Mouse (Mus musculus) telencephalon, adult 2 months (tissue): ENCODE data around the gene Olfr1095.

Experiments
- DNase-seq: peaks from one replicate; pipeline ENCODE4 v3.0.0-alpha.2; 2011; ENCODE audit warnings: low read depth, low spot score

Olfr1095 gene

DNA sequence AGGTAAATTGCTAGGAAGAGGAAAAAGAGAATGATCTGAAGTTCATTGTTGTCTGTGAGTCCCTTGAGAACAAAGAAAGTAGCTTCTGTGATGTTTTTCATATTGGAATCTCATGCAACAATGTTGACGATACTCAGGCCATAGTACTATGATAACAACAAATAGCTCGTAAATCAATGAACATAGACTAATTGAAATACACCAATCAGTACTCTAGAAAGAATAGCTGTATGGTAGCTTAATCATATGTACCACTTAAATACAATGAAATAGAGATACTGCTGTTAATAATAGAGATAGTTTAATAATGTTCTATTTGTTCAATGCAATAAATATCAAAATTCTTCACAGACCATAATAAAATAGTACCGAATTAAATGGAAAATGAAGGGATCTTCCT lies at the start of gene Olfr1095:
TSS of gene Olfr1095 (minus strand) at position 101 of the 400 bp plus-strand sequence.
- DNase-seq, result no peak

DNA sequence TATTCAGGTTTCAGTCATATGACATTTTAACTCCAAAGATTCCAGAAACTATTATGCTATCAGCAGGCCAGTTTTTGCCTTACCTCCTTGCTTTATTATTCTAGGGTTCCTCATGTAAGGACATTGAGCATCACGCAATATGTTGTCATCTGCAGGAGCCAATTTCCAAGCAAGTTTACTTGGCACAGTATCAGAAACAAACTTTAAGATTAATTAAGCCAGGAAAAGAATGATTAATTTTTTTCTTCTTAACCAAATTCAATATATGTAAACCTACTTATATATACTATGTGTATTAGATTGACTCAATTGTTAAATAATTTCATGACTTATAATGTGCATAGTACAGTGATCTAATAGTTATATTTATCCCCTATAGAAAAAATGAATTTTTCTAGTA lies 40.6 kb upstream of the Olfr1095 start, which contains the start of gene Olfr1097:
TSS of gene Olfr1097 (minus strand) at position 101 of the 400 bp plus-strand sequence.
- no peak for DNase-seq

DNA sequence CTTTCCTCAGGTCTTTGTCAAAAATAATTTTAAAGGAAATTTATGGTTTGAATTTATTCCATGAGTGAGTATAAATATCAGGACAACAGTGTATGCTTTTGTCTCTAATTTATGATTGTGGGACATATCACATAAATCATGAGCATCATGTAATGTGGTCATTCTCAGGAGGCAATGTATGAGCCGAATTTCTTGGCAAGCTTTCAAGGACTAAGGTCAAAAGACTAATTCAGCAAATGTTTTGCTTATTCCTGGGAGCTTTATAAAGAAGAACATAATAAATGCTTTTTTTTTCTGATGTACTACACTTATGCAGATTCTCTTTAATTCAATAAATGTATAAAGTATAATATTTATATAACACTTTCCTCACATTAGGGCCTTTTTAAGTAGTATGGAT lies 23.2 kb upstream of the Olfr1095 start, which contains the start of gene Gm13723:
TSS of gene Gm13723 (minus strand) at position 101 of the 400 bp plus-strand sequence.
- no peak for DNase-seq

DNA sequence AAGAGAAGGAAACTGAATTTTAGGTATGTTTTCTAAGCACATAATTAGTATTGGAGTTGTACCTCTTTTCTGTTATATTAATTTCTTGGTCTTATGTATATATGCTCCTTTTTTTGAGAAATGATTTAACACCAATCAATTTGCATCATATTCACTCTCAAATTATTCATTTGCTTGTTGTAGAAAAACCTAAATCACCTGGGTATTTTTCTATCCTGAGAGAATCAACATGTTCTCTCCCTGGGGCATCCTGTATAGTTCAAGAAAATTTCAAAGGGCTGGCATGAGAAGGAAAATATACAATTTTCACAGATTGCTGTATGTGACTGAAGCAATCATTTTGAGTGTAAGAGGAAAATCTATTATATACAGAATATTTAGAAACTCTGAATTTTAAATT lies 27.1 kb downstream of the Olfr1095 start, which contains the start of gene Olfr1094:
TSS of gene Olfr1094 (plus strand) at position 301 of the 400 bp plus-strand sequence.
- DNase-seq, result no peak

DNA sequence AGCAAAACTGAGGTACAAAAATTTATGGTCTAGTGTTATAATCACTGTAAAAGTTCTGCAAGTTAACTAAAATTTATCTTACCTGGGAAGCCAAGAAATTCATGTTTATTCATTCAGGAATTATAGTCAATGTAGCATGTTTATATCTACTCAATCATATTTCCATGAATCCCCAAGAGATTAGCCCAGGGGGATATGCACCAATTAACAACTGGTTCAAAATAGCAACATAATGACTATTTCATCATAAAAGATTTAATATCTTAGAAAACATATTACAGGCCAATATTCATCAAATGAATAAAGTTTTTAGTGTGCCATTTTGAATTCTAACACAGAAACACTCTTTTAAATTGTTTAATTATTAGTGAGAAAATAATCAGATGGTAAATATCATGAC lies 41.6 kb downstream of the Olfr1095 start, which contains the start of gene Olfr141:
TSS of gene Olfr141 (minus strand) at position 101 of the 400 bp plus-strand sequence.
- no peak for DNase-seq
